Mouse (Mus musculus) liver, embryonic 14.5 days (tissue): Measurements from ENCODE around the gene E130116L18Rik. TPM values are rescaled to one million over a fixed set of nuclear protein-coding genes. Genes with fewer than 3 reads are reported as not detected.
A peak's percentile ranks its signal among the peaks of the same experiment; 100 is the strongest.

ENCODE experiments used
- ATAC-seq: fragments of 200-750 bp; cut with Nextera tagmentation; 2 replicates; pipeline ENCODE4 v1.8.0; 2017; ENCODE audit warnings: moderate number of reproducible peaks, mild to moderate bottlenecking, moderate library complexity; ENCODE audit not compliant: insufficient read depth
- DNase-seq, 3 experiments: peaks; one replicate each; pipeline ENCODE4 v3.0.0-alpha.2; 2012 to 2013; ENCODE audit warnings: low read depth in 3 of 3, low spot score in 3 of 3
- H3K27ac ChIP-seq: fragments of 300-500 bp; sonication (generic); 2 replicates; pipeline ENCODE4 v1.5.1; 2014; ENCODE audit warnings: moderate library complexity, mild to moderate bottlenecking, control low read depth, inconsistent platforms
- H3K27me3 ChIP-seq: fragments of 300-500 bp; sonication (generic); 2 replicates; pipeline ENCODE4 v1.6.1; 2014; ENCODE audit warnings: mild to moderate bottlenecking, low read length, moderate library complexity; ENCODE audit not compliant: control insufficient read depth, insufficient read depth
- H3K36me3 ChIP-seq: fragments of 300-500 bp; sonication (generic); replicated peaks from 2 replicates; pipeline ENCODE4 v1.6.1; 2014; ENCODE audit warnings: low read depth; ENCODE audit not compliant: control insufficient read depth, insufficient read depth
- H3K4me1 ChIP-seq, 2 experiments: fragments of 200-500 bp in 1 of 2; fragments of 300-500 bp in 1 of 2; sonication (generic) in 1 of 2; replicated peaks; 2 replicates each; pipeline ENCODE4 v1.6.1; 2012 to 2014; ENCODE audit warnings: antibody characterized with exemption in 1 of 2, inconsistent platforms in 1 of 2, low read length in 1 of 2; ENCODE audit not compliant: control insufficient read depth in 2 of 2, insufficient read depth in 2 of 2
- H3K4me2 ChIP-seq: fragments of 300-500 bp; sonication (generic); 2 replicates; pipeline ENCODE4 v1.6.1; 2014; ENCODE audit warnings: low read depth, mild to moderate bottlenecking, control low read depth, moderate library complexity
- H3K4me3 ChIP-seq, 2 experiments: fragments of 200-500 bp in 1 of 2; fragments of 300-500 bp in 1 of 2; sonication (generic) in 1 of 2; 2 replicates each; pipeline ENCODE4 v1.5.1; 2012 to 2014; ENCODE audit warnings: low read depth in 2 of 2, low read length in 2 of 2, mild to moderate bottlenecking in 2 of 2, control low read depth in 1 of 2, inconsistent platforms in 1 of 2, moderate library complexity in 1 of 2; ENCODE audit not compliant: insufficient read depth in 1 of 2
- H3K9ac ChIP-seq: fragments of 300-500 bp; sonication (generic); replicated peaks from 2 replicates; pipeline ENCODE4 v1.6.1; 2014; ENCODE audit warnings: mild to moderate bottlenecking, control low read depth, moderate library complexity
- H3K9me3 ChIP-seq: fragments of 300-500 bp; sonication (generic); 2 replicates; pipeline ENCODE4 v1.6.1; 2016; ENCODE audit warnings: low read length, mixed read lengths; ENCODE audit not compliant: control insufficient read depth
- CTCF ChIP-seq: IDR thresholded peaks from 2 replicates; pipeline ENCODE4 v1.5.1; 2016; ENCODE audit warnings: antibody characterized with exemption, low read depth, control low read depth
- EP300 ChIP-seq: IDR thresholded peaks from 2 replicates; pipeline ENCODE4 v1.6.1; 2016; ENCODE audit warnings: antibody characterized with exemption, low read depth
- WGBS: fragments of 180-500 bp; shearing (Covaris S2); extraction: QIAGEN DNeasy Blood & Tissue Kit; methylation state at CpG from one replicate; pipeline ENCODE4 v1.1.7; 2014; ENCODE audit not compliant: insufficient replicate concordance; 5-methylcytosine and 5-hydroxymethylcytosine counted together
- polyA plus RNA-seq, 2 experiments: library from polyadenylated mRNA; depleted of rRNA in 1 of 2; stranded (reverse) in 1 of 2; unstranded in 1 of 2; fragments of >200 nt; fragmentation: Nextera tagmentation in 1 of 2; extraction: Ambion mirVana in 1 of 2; gene quantifications; 2 replicates each; pipeline versions ENCODE4 v1.2.1 to v1.2.3; 2012 to 2014

The E130116L18Rik gene
- polyA plus RNA-seq, 2 experiments = not detected

DNA sequence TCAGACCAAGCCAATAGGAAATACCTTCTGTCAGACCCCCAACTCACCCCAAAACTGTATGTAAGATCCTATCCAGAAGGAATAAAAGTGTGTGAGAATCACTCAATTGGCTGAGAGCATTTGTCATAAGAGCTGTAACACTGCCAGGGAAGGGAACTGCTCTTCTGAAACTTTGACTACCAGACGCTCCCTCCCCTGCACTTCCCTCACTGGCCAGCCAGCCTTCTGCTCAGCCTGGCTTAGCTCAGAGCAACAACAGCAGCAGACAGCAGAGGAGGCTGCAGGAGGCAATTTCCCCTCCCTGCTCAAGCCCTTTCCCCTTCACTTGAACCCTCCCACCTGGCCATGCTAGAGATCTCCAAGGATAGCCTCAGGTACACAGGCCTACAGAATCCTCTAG is 11.1 kb downstream of the E130116L18Rik start:
- ATAC-seq = no peak
- TF ChIP-seq CTCF (no peak), EP300 (no peak)
- no peak overlapping the region for H3K9ac ChIP-seq
- H3K4me2 ChIP-seq = no peak overlapping the region
- no peaks in the 10 kb centered on the region for H3K4me1 ChIP-seq
- no peak overlapping the region for H3K4me3 ChIP-seq
- H3K27ac ChIP-seq = no peak overlapping the region
- no peaks in the 10 kb centered on the region for H3K27me3 ChIP-seq
- DNase-seq = no peak
- WGBS = 52% methylated on average over 1 of the region's 1 CpGs
- H3K36me3 ChIP-seq = no peaks in the 10 kb centered on the region
- no peaks in the 10 kb centered on the region for H3K9me3 ChIP-seq

- Histone ChIP-seq H3K36me3 (no peaks in the 10 kb centered on the region), H3K9ac (no peak overlapping the region), H3K27me3 (no peaks in the 10 kb centered on the region), H3K4me2 (no peak overlapping the region), H3K27ac (no peak overlapping the region), H3K4me1 (no peaks in the 10 kb centered on the region), H3K9me3 (no peaks in the 10 kb centered on the region), H3K4me3 (no peak overlapping the region)
- WGBS = 62% methylated on average over 2 of the region's 2 CpGs
- ATAC-seq = no peak
- no peak for DNase-seq
- TF ChIP-seq EP300 (no peak), CTCF (no peak)
Observed at GRCm38 (mm10) chr5:25190521-25190920, 32.4 kb downstream of the E130116L18Rik start.

DNA sequence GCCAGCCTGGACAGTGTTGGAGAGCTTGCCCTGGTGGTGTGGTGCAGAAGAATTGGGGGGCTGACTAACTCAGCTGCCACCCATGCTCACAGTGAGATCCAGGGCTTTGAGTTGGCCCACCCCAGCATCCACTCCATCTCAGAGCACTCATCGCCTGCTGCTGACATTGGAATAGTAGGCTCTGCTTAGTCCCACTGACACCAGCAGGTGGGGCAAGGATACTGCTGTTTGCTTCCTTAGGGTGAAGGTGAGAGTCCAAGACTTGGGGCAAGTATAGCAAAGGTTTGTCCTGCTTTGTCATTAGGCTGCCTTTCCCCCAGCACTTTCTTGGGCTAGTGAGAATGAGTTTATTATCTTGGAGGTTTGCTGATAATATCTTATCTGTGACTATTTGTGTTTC is 34.2 kb downstream of the E130116L18Rik start:
- H3K27ac ChIP-seq = no peak overlapping the region
- no peaks in the 10 kb centered on the region for H3K36me3 ChIP-seq
- H3K4me2 ChIP-seq = no peak overlapping the region
- H3K4me1 ChIP-seq = no peaks in the 10 kb centered on the region
- no peak overlapping the region for H3K9ac ChIP-seq
- no peak for ATAC-seq
- 31% methylated on average over 1 of the region's 1 CpGs for WGBS
- no peaks in the 10 kb centered on the region for H3K27me3 ChIP-seq
- no peak for TF ChIP-seq EP300
- peak; percentile 56 for TF ChIP-seq CTCF
- no peak overlapping the region for H3K4me3 ChIP-seq
- no peak for DNase-seq
- H3K9me3 ChIP-seq = no peaks in the 10 kb centered on the region

- Histone ChIP-seq H3K4me3 (no peak overlapping the region), H3K9ac (no peak overlapping the region), H3K4me2 (no peak overlapping the region), H3K27me3 (no peaks in the 10 kb centered on the region), H3K9me3 (no peaks in the 10 kb centered on the region), H3K36me3 (no peaks in the 10 kb centered on the region), H3K4me1 (no peaks in the 10 kb centered on the region), H3K27ac (no peak overlapping the region)
- DNase-seq = no peak
- no peak for TF ChIP-seq EP300
- no peak for TF ChIP-seq CTCF
- no peak for ATAC-seq
Observed at GRCm38 (mm10) chr5:25187727-25188126, 35.2 kb downstream of the E130116L18Rik start.

- TF ChIP-seq CTCF (no peak), EP300 (no peak)
Observed at GRCm38 (mm10) chr5:25184594-25184993, 38.4 kb downstream of the E130116L18Rik start.

DNA sequence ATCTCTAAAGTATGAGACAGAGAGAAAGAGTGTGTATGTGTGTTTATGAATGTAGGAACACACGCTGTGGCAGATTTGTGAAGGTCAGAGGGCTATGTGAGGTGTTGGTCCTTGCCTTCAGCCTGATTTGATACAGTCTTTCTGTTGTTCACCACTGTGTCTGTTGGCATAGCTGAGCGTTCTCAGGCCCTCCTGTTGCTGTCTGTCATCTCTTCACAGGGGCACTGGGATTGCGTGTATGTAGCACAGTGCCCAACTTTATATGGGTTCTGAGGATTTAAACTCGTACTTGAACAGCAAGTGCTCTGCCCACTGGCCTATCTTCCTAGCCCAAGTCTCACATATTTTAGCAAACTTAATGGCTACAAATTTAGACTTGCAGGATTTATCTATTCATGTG is 39.4 kb downstream of the E130116L18Rik start:
- Histone ChIP-seq H3K36me3 (no peaks in the 10 kb centered on the region), H3K4me3 (no peak overlapping the region), H3K9me3 (no peaks in the 10 kb centered on the region), H3K4me2 (no peak overlapping the region), H3K27me3 (no peaks in the 10 kb centered on the region), H3K9ac (no peak overlapping the region), H3K4me1 (no peaks in the 10 kb centered on the region), H3K27ac (no peak overlapping the region)
- TF ChIP-seq EP300 (no peak), CTCF (no peak)
- WGBS = 60% methylated on average over 4 of the region's 4 CpGs
- no peak for ATAC-seq
- no peak for DNase-seq

More at GRCm38 (mm10) chr5:25184594-25184993, 38.4 kb downstream of the E130116L18Rik start:
- no peak overlapping the region for H3K4me3 ChIP-seq
- no peak for DNase-seq
- no peak overlapping the region for H3K9ac ChIP-seq
- 32% methylated on average over 2 of the region's 2 CpGs for WGBS
- no peak overlapping the region for H3K4me2 ChIP-seq
- no peak for ATAC-seq
- H3K4me1 ChIP-seq = no peaks in the 10 kb centered on the region
- no peaks in the 10 kb centered on the region for H3K27me3 ChIP-seq
- H3K9me3 ChIP-seq = no peaks in the 10 kb centered on the region
- H3K27ac ChIP-seq = no peak overlapping the region
- H3K36me3 ChIP-seq = no peaks in the 10 kb centered on the region
